Mouse (Mus musculus): ENCODE data around the gene Mettl23. TPM values are rescaled to one million over a fixed set of nuclear protein-coding genes. Genes with fewer than 3 reads are reported as not detected.
"Not testable (repeated sequence)": the region's sequence is repeated elsewhere in the genome, so short reads cannot be mapped to it uniquely, and the experiment has no call there.

The Mettl23 gene
- total RNA-seq, 2 experiments from 2014 or later: 25.7 to 27.4 TPM

- DNase-seq (ENCODE audit: low spot score in 2 of 2): no peak
Measured at GRCm38 (mm10) chr11:116878454-116878853, 35.4 kb downstream of the Mettl23 start.

GRCm38 (mm10) chr11:116880839-116881238 is 37.8 kb downstream of the Mettl23 start:
- DNase-seq (ENCODE audit: low spot score in 2 of 2): peak in 1 of 2 experiments; percentile 29

- peak in 1 of 2 experiments; percentile 30 for DNase-seq (ENCODE audit: low spot score in 2 of 2)
Measured at GRCm38 (mm10) chr11:116881440-116881839, 38.4 kb downstream of the Mettl23 start.

GRCm38 (mm10) chr11:116882446-116882845 is 39.4 kb downstream of the Mettl23 start:
- no peak for DNase-seq (ENCODE audit: low spot score in 2 of 2)

GRCm38 (mm10) chr11:116884061-116884460 is 41.0 kb downstream of the Mettl23 start:
- no peak for DNase-seq (ENCODE audit: low spot score in 2 of 2)

GRCm38 (mm10) chr11:116885275-116886151 is 42.4 kb downstream of the Mettl23 start:
- peak; percentile 75 to 95 for DNase-seq (ENCODE audit: low spot score in 2 of 2)

GRCm38 (mm10) chr11:116887136-116887535 is 44.1 kb downstream of the Mettl23 start:
- no peak for DNase-seq (ENCODE audit: low spot score in 2 of 2)

- DNase-seq (ENCODE audit: low spot score in 2 of 2): no peak
Measured at GRCm38 (mm10) chr11:116893532-116894442, 50.7 kb downstream of the Mettl23 start.

GRCm38 (mm10) chr11:116895402-116895801 is 52.3 kb downstream of the Mettl23 start:
- no peak for DNase-seq (ENCODE audit: low spot score in 2 of 2)

- DNase-seq (ENCODE audit: low spot score in 2 of 2): no peak
Measured at GRCm38 (mm10) chr11:116899247-116899646, 56.2 kb downstream of the Mettl23 start.

- not testable (repeated sequence) for DNase-seq (ENCODE audit: low spot score in 2 of 2)
Measured at GRCm38 (mm10) chr11:116902588-116902987, 59.5 kb downstream of the Mettl23 start.

Other genes starting within 250 kb of the Mettl23 start
- 1 to 10 TPM; 1.1 to 1.3 TPM for gene Rhbdf2, start 216.3 kb upstream of the Mettl23 start, total RNA-seq (2021)
- 1 to 10 TPM; 5.6 to 5.8 TPM for gene Prcd, start 189.7 kb upstream of the Mettl23 start, total RNA-seq (2021)
- gene Cygb, start 189.0 kb upstream of the Mettl23 start, total RNA-seq (2021): 10 to 100 TPM; 71.3 to 80.7 TPM
- gene St6galnac1, start 67.8 kb upstream of the Mettl23 start, total RNA-seq (2021): not detected
- 10 to 100 TPM; 21.1 to 21.5 TPM for gene Mxra7, start 15.2 kb upstream of the Mettl23 start, total RNA-seq (2021)
- gene Jmjd6, start 171 bp downstream of the Mettl23 start, total RNA-seq (2021): 10 to 100 TPM; 38.3 to 39.9 TPM
- 10 to 100 TPM; 36.3 to 39.1 TPM for gene Mfsd11, start 9.2 kb downstream of the Mettl23 start, total RNA-seq (2021)
- gene Srsf2, start 9.8 kb downstream of the Mettl23 start, total RNA-seq (2021): 100 to 1,000 TPM; 166 to 176 TPM
- gene Mgat5b, start 75.6 kb downstream of the Mettl23 start, total RNA-seq (2021): 10 to 100 TPM; 41.1 to 47.8 TPM

Measured in layer of hippocampus, adult 18-20 months (tissue).